In the genomic region with DNA sequence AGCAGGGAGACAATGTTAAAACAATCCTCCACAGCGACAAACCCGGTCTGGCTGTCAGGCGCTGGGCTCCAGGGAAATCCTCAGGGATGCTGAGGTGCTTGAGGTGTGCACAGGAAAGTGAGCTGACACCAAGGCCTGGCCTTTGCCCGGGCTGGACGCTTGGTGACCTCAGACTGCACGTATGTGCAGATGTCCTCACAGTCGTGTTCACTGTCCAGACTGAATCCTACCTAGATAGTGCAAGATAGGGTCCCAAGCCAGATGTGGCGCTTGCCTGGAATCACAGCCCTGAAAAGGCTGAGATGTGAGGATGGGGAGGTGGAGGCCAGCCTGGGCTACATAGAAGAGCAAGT, we compare ENCODE assay signal across 8 mouse cellular contexts. TPM values are rescaled to one million over a fixed set of nuclear protein-coding genes. Genes with fewer than 3 reads are reported as not detected.
DNase-seq lines count a peak whose midpoint lies in the region; ATAC-seq and TF ChIP-seq lines count a peak whose summit lies in the region.

No protein-coding gene starts in this region.

- peak overlapping the region; percentile 95 for H3K27ac ChIP-seq in heart, embryonic 10.5 days
- no peak overlapping the region for H3K27ac ChIP-seq in forebrain, postnatal 0 days (ENCODE audit: low read depth, low read length)

- H3K4me1 ChIP-seq in heart, embryonic 10.5 days, result peaks cover 21% of the 10 kb centered on the region
- H3K4me1 ChIP-seq in E14TG2a.4 (replicated peaks; ENCODE audit: low read depth, low read length), result peaks cover 7% of the 10 kb centered on the region
- peaks cover 8% of the 10 kb centered on the region; the same call in 1 of the 2 replicates for H3K4me1 ChIP-seq in forebrain, postnatal 0 days (ENCODE audit: insufficient read depth)

- no peak for TF ChIP-seq CTCF in E14TG2a.4 (conservative IDR thresholded peaks at IDR 0.05; ENCODE audit: low read length)
- TF ChIP-seq CTCF in forebrain, postnatal 0 days (IDR thresholded peaks at IDR 0.05; ENCODE audit: low read depth), result no peak

- H3K9ac ChIP-seq in forebrain, postnatal 0 days, result peak overlapping the region; percentile 90

- WGBS in heart, embryonic 10.5 days, result under 1% methylated on average over 8 of the region's 8 CpGs
- WGBS in forebrain, postnatal 0 days, result 6% methylated on average over 8 of the region's 8 CpGs

- intact Hi-C loops in left cerebral cortex, postnatal 4 days (cut with DNase I), result loop anchor here (5.0 to 10.0 kb wide), 2 partner anchors 115 to 252 kb away; partner anchors contain the start of gene Skor1

- DNase-seq in heart, embryonic 10.5 days (ENCODE audit: low spot score), result no peak
- DNase-seq in heart, adult 9 months (ENCODE audit: low spot score in 2 of 2), result no peak
- no peak for DNase-seq in forebrain, postnatal 0 days
- DNase-seq in adrenal gland, postnatal 10 days, result no peak
- no peak for DNase-seq in layer of hippocampus, postnatal 25 days (ENCODE audit: extremely low spot score in 1 of 2, low spot score in 1 of 2)
- no peak for DNase-seq in left cerebral cortex, postnatal 4 days

- peak overlapping the region; percentile 86 for H3K4me3 ChIP-seq in heart, embryonic 10.5 days
- peak overlapping the region; percentile 94 for H3K4me3 ChIP-seq in E14TG2a.4 (replicated peaks; ENCODE audit: low read length)
- peak overlapping the region; percentile 94 for H3K4me3 ChIP-seq in forebrain, postnatal 0 days (ENCODE audit: low read depth, low read length)

- no peaks in the 10 kb centered on the region for H3K36me3 ChIP-seq in heart, embryonic 10.5 days
- no peaks in the 10 kb centered on the region for H3K36me3 ChIP-seq in E14TG2a.4 (ENCODE audit: insufficient read depth, low read length)
- H3K36me3 ChIP-seq in forebrain, postnatal 0 days (ENCODE audit: insufficient read depth), result no peaks in the 10 kb centered on the region

- H3K27me3 ChIP-seq in heart, embryonic 10.5 days (ENCODE audit: insufficient read depth, poor library complexity, severe bottlenecking), result no peaks in the 10 kb centered on the region
- peaks cover 10% of the 10 kb centered on the region for H3K27me3 ChIP-seq in E14TG2a.4 (ENCODE audit: insufficient read depth, low read length)
- H3K27me3 ChIP-seq in forebrain, postnatal 0 days (ENCODE audit: insufficient read depth, low read length), result no peaks in the 10 kb centered on the region

- ATAC-seq in forebrain, postnatal 0 days, result no peak
- ATAC-seq in megakaryocyte, adult 5-6 weeks (ENCODE audit: poor library complexity, severe bottlenecking), result peak; percentile 17; the same call in 1 of the 2 replicates

- H3K4me2 ChIP-seq in forebrain, postnatal 0 days (ENCODE audit: low read depth), result peak overlapping the region; percentile 97

- no peaks in the 10 kb centered on the region for H3K9me3 ChIP-seq in heart, embryonic 10.5 days
- H3K9me3 ChIP-seq in E14TG2a.4 (ENCODE audit: low read length), result no peaks in the 10 kb centered on the region
- no peaks in the 10 kb centered on the region for H3K9me3 ChIP-seq in forebrain, postnatal 0 days (ENCODE audit: low read length)

RNA-seq across cellular contexts. Expression of gene 2300009A05Rik, which starts 0.4 kb away (rescaled TPM):
- 35.3 and 50.4 TPM in 2 replicates for polyA plus RNA-seq in heart, embryonic 10.5 days (2016; fragmentation: Nextera tagmentation; extraction: Ambion mirVana)
- total RNA-seq in forebrain, postnatal 0 days (2014; rRNA removed), result 23.0 and 28.8 TPM in 2 replicates
- 83.2 and 98.5 TPM in 2 replicates for polyA plus RNA-seq in forebrain, postnatal 0 days (2015; fragmentation: Nextera tagmentation; extraction: Ambion mirVana)
- total RNA-seq in megakaryocyte, adult 5-6 weeks (2015), result 13.5 and 19.0 TPM in 2 replicates
- 3.1 and 6.2 TPM in 2 replicates for total RNA-seq in megakaryocyte, adult 5-6 weeks (2017)
- 10 to 100 TPM; 49.1 to 55.6 TPM for total RNA-seq in adrenal gland, postnatal 10 days (2021)
- total RNA-seq in layer of hippocampus, postnatal 25 days (2021), result 10 to 100 TPM; 30.6 to 35.8 TPM
- total RNA-seq in left cerebral cortex, postnatal 4 days (2021), result 10 to 100 TPM; 21.5 to 24.5 TPM

RNA-seq across cellular contexts. Expression of gene Map2k5, which starts 21.7 kb away (rescaled TPM):
- polyA plus RNA-seq in heart, embryonic 10.5 days (2016; fragmentation: Nextera tagmentation; extraction: Ambion mirVana), result 28.7 and 31.9 TPM in 2 replicates
- total RNA-seq in forebrain, postnatal 0 days (2014; rRNA removed), result 16.4 and 21.1 TPM in 2 replicates
- 33.1 and 37.7 TPM in 2 replicates for polyA plus RNA-seq in forebrain, postnatal 0 days (2015; fragmentation: Nextera tagmentation; extraction: Ambion mirVana)
- 15.9 and 18.8 TPM in 2 replicates for total RNA-seq in megakaryocyte, adult 5-6 weeks (2015)
- 10.4 and 16.9 TPM in 2 replicates for total RNA-seq in megakaryocyte, adult 5-6 weeks (2017)
- total RNA-seq in adrenal gland, postnatal 10 days (2021), result 10 to 100 TPM; 27.0 to 35.4 TPM
- total RNA-seq in layer of hippocampus, postnatal 25 days (2021), result 10 to 100 TPM; 33.7 to 37.4 TPM
- total RNA-seq in left cerebral cortex, postnatal 4 days (2021), result 10 to 100 TPM; 32.9 to 38.4 TPM
